Mouse (Mus musculus) ovary, postnatal 14 days (tissue): ENCODE data around the gene Fam3c.
"Not testable (repeated sequence)": the region's sequence is repeated elsewhere in the genome, so short reads cannot be mapped to it uniquely, and the experiment has no call there.

Experiments used
- DNase-seq: peaks from one replicate; pipeline ENCODE4 v3.0.0; 2022; ENCODE audit warnings: low spot score

Gene Fam3c

DNA sequence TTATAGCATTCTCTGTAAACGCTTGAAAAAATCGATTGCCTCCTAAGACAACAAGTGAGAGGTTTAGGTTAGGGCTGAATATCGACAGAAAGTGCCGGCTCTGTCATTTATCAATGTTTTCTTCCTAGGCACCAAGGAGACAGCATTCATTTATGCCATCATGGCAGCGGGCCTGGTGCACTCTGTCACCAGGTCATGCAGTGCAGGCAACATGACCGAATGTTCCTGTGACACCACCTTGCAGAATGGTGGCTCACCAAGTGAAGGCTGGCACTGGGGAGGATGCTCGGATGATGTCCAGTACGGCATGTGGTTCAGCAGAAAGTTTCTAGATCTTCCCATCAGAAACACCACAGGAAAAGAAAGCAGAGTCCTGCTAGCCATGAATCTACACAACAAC, 65.3 kb downstream of the Fam3c start:
- no peak for DNase-seq

DNA sequence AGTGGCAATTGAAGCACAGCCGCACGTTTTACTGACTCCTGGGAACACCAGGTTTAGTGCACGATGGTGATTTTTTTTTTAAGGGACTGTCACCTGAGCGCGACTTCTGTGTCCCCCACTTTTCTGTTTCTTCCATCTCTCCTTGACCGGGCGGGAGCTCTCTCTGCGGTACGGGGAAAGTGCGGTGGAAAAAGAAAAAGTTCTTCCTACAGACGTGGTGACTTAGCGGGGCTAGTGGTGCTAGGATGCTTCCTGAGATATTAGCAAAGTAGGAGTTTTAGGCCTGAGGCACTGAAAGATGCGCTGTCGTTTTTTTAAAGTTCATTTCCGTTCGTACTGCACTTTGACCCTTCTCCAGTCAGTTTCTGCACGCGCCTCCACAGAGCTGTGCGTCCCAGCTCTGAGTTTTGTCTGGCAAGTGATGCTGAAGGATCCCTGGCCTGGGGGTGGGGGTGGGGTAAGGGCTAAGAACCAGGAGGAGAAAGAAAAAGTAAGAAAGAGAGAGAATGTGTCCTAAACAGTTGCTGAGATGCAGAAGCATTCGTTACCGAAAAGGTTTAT, 66.5 kb downstream of the Fam3c start:
- DNase-seq, result no peak

DNA sequence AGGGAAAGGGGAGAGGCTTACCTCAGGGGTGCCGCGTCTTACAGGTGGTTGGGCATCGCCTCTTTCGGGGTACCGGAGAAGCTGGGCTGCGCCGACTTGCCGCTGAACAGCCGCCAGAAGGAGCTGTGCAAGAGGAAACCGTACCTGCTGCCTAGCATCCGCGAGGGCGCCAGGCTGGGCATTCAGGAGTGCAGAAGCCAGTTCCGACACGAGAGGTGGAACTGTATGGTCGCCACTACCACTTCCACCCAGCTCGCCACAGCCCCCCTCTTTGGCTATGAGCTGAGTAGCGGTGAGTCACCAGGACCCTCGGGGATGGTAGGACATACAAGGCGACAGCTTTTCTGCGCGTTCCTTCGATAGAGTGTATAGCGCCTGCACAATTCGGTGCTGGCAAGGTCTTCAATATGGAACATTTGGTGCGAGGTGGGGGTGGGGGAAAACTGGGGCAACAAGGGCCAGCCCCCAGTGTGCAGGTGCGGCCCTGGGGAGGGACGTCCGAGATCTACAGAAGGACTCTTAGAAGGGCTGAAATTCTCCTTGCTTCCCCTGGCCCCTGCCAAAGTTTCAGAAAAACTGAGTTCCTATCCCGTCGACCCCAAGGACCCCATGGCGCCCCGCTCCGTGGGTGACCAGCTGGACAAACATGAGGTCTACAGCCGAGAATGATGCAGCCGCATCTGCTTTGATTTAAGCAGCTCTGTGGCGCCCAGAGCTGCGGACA, 67.1 kb downstream of the Fam3c start:
- no peak for DNase-seq

DNA sequence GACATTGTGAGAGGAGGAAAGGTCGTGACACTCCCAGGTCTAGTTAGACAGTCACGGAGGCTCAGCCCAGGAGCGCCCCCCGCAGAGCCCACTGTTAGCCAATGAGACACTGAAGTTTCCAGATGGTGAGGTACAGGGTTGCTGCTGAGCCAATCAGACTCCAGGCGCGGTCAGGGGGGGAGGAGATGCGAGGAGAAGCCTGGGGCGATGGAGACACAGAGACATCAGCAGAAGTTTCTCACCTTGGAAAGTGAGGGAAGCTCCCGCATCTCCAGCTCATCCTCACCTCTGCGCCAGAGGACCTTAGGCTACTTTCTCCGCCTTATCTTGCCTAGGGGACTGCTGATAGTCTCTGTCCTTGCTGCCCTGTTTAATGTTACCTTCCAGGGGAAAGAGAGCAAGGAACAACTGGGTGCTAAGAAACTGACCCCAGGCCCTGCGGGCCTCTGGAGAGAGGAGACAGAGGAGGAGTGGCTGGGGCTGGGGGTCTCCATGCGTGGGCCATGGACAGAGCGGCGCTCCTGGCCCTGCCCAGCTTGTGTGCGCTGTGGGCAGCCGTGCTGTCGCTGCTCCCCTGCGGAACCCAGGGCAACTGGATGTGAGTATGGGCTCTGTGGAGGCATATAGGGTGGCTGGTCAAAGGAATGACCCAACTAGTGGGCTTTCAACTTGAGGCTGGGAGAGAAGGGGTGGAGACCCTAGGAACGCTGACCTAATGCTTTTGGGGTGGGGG, 67.9 kb downstream of the Fam3c start, which contains the start of gene Wnt16:
Gene Wnt16, plus strand, starts transcription at position 224 of the 733 bp plus-strand sequence.
- DNase-seq, result no peak

DNA sequence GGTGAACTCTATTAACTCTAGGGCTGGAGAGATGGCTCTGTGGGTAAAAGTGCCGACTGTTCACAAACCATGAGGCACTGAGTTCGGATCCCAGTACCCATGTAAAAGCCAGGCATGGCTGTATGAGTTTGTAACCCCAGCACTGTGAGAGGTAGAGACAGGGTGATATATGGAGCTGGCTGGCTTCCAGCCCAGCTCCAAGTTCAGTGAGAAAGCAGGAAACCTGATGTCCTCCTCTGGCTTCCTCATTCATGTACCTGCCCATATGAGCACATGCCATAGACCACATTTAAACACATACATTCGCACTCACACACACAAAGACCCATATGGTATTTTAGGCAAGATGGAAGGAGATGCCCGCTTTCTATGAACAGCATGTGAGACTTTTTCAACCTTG, 73.6 kb downstream of the Fam3c start:
- no peak for DNase-seq

DNA sequence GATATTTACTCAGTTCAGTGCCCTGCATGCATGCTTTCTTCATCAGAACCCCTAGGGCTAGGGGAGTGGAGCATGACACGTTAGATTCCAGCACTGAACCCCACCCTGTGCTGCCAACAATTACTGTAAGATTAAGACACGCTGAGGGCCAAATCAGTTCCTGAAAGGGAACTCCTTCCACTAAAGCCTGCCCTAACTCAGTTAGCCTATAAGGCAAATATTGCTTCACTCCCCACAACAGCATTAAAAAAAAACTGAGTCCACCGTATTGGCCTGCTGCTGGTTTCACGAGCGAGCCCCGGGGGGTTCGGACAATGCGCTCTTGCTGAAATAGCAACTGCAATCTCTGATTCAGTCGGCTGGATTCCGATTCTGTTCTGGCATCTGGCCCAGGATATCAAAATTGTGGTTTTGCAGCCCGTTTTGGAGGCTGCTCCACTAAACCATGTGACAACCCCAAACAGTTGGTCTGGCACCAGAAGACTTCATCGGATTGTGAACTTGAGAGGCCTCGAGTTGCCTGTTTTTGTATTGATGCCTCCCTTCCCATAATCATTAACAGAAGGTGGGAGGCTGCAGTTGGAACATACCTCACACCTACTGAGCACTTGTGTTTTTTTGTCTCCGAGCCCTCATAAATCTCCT, 75.7 kb downstream of the Fam3c start:
- DNase-seq, result peak; percentile 51

DNA sequence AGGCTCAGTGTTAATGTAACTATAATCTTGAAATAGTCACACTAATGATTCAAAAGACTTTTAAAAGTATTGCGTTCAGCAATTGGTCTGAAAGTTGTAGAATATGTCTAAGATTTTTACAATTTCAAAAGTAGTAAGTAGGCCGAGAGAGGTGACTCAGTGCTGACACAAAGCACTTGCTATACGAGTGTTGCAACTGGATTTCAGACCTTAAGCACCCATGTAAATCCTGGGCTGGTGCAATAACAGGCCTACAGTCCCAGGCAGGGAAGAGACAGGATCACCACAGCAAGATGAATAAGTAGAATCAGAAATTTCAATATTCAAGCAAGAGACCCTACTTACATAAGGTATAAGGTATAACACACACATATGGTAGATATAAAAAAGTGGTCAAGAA, 78.1 kb downstream of the Fam3c start:
- no peak for DNase-seq

DNA sequence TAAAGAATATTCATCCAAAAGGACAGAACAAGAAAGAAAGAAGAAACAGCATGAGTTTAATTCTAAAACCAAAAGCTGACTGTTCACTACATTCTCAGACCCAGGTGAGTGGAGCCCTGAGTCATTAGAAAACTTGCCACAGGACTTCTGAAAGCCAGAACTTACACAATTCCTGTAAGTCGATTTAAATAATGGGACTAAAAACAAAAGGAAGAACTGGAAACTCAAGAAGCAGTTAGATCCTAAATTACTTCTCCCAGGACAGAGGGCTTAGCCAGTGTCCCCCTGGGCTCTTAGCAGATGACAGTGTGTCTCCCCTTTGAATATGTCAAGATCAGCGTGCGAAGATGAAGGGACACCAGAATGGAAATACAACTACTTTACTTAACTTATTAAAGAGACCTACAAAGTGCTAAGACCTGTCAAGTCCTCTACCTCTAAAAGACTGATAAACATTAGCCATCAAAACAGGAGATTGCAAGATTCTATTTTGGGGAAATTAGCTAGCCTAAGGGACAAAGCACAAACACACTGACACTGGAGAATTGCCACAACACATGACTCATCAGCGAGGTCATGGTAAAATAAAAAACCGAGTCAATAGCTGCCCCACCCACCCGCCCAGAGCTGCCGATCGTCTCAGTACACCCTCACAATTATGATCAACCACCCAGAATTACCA, 86.1 kb downstream of the Fam3c start:
- DNase-seq, result no peak

DNA sequence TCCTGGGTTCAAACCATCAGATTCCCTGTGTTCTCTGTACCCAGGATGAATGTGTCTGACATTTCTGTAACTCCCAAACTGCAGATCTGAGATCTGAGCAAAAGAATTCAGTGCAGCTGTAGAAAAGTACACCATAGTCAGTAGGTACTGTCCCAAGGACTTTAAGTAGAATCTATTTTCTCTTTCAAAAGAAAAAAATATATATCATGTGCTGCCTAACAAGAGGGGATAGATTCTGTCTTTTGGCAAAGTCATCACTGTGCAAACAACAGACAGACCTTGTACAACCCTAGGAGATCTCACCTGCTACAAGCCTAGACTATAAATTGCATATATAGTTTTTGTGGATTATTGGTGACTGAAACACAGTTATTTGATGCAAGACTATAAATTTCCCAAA, 87.4 kb downstream of the Fam3c start:
- DNase-seq, result no peak

DNA sequence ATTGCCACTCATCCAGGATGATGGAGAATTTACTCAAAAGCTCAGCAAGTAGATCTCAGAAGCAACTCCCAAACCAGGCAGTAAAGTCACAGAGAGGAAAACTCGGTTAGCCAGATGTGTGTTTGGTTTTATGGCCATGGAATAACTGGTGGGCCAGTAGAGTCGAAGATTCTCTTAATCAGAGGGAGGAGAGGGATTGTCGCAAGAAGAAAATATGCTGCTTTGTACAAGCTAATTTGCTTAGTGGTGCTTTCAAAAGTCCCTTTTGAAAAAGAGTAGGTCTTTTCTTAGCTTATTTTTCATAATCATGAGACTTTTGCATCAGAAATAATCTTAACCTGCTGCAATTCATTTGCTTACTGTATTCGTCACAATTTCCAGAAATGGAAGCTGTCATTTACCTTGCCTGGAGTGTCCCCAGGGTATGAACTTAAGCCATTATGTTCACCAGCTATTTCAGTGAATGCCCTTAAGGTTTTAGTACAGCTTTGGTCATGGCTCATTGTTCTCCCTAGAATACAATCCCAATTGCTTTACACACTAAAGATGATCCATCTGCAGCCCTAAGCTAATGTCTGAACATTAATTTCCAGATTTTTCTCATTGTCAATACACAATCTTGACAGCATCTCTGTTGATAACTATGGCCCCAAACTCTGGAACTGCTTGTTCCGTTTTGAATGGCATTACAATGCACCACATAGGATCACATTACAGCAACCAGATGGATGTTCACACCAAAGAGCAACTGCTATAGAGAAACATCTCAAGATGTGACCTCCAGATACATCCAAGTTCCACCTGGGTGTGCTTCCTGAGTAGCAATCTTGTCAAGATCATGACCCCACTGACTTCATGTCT, 88.0 kb downstream of the Fam3c start:
- DNase-seq, result no peak

DNA sequence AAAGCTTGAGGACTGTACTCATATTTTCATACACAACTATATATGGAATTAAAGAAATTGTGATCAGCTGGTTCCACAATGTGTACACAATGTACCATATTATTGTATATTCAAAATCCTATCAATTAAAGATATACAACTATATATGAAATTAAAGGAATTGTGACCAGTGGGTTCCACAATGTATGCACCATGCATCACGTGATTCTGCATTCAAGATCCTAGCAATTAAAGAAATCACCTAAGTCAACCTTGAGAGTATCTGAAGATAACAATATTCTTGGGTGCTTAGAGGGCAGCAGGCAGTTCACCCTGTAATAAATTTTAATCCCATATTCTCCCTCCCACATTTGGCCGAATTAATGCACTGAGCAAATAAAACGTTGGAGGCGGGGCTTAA, 90.0 kb downstream of the Fam3c start:
- no peak for DNase-seq

DNA sequence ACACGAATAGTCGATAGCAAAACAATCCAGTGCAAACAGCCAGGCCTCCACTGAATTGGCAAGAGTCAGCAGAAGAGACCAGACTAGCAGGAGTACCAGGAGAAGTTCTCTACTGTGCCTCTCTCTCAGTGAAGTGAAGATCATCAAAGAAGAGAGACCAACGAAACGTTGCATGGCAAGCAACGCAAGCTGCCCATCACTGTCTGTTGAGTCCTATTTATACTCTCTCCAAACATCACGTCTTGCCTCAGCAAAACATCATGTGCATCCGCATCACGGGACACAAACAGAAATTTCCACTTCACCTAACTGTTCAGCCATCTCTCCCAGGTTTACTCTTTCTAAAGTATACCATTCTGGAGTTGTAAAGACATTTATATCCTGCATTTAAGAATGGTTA, 91.9 kb downstream of the Fam3c start:
- DNase-seq, result not testable (repeated sequence)

DNA sequence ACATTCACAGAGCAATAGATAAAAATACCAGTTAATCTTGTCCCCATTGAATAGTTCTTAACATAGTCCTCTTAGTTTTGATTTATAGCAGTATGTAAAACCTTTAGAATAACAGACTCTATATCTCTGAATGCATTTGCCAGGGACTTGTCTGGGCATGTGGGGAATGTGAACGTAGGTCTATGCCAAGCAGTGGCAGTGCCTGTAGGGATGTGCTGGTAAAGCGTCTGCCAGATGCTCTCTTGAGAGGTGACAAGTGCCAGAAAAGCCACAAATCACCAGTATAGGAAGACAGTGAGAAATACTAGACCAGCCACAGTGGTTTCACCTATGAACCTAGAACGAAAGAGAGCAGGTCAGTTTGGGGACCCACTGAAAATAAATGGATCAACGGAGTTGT, 93.5 kb downstream of the Fam3c start:
- DNase-seq, result no peak

DNA sequence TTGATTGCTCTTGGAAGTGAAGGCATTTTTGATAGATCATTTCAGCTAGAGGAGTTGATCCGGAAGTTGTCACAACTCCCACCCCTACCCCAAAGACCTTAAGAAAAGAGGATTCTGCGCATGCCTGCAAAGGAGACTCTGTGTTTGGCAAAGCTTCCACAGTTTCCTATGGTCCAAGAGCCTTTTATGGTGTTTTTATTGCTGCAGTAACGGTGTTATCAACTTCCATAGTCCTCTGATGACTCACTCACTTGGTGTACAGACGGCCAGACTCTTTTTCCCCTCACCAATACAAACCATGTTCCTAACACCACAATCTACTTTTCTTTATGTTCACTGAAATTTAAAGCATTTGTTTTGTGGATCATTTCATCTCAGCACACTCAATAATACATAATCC, 97.3 kb downstream of the Fam3c start:
- DNase-seq, result no peak
